Mouse (Mus musculus): ENCODE measurements at regions not wholly inside any gene's neighbourhood (a gene's known extent, or its start where the extent isn't known, plus 50 kb on each side); places are given as distances from the start of the nearest gene placed in this dataset.

GRCm38 (mm10) chr4:31786284-31786683, 177.6 kb upstream of the Map3k7 start:
- TF ChIP-seq USF1 (IDR thresholded peaks at IDR 0.05; ENCODE audit: low read depth) (no peak), CTCF (IDR thresholded peaks at IDR 0.05; ENCODE audit: control insufficient read depth, insufficient read depth, insufficient read length) (no peak)

Data from C2C12 (cell line).